ENCODE assay signal across 14 mouse cellular contexts in the genomic region with DNA sequence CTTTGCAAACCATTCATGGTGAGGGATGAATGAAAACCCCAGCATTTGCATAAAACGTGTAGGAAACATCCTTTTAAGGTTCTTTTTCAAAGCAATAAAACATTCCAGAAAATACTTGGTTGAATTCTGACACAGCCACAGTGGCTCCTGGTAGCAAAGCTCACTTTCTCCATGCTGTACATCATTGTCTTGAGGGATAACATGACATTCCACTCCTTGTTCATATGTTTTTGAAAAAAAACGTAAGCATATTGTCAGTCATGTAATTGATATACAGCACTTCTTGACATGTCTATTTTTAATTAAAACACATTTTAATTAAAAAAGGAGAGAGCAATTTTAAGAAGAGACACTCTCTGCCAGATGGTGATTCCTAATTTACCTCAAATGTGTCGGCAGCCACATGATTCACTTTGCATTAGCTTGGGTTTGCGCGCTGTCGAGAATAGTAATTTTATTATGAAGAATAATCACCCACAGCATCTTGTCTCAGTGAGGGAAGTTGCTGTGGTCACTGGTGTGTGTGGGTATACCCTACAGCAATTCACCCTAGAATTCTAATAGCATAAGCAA.
"Had no signal": no experiment of that assay in that cellular context is flagged by ENCODE, and none has a peak within 500 bp of the region (broad histone marks: within the 10 kb centered on the region; RNA-seq: fewer than 3 reads in every experiment).

No protein-coding gene starts in this region.

- H3K4me3 ChIP-seq: limb, embryonic 15.5 days; liver, embryonic 12.5 days; midbrain, embryonic 10.5 days; midbrain, embryonic 15.5 days; neural tube, embryonic 13.5 days had no signal

- H3K27ac ChIP-seq: kidney, postnatal 0 days; limb, embryonic 15.5 days; liver, embryonic 12.5 days; midbrain, embryonic 10.5 days; midbrain, embryonic 15.5 days; neural tube, embryonic 13.5 days had no signal

- H3K9me3 ChIP-seq: limb, embryonic 15.5 days; liver, embryonic 12.5 days; midbrain, embryonic 10.5 days; midbrain, embryonic 15.5 days; neural tube, embryonic 13.5 days had no signal

- H3K27me3 ChIP-seq: liver, embryonic 12.5 days; midbrain, embryonic 15.5 days; neural tube, embryonic 13.5 days had no signal

- DNase-seq: kidney, adult 9 months; kidney, postnatal 36 days; lung, embryonic 14.5 days; lung, postnatal 10 days; lung, postnatal 4 days; retina, postnatal 1 day; thymus, postnatal 36 days had no signal

- ATAC-seq: intestine, postnatal 0 days; liver, embryonic 12.5 days; midbrain, embryonic 15.5 days had no signal

- H3K9ac ChIP-seq: limb, embryonic 15.5 days; liver, embryonic 12.5 days; lung, embryonic 14.5 days; midbrain, embryonic 15.5 days; neural tube, embryonic 13.5 days had no signal

- H3K36me3 ChIP-seq: limb, embryonic 15.5 days; liver, embryonic 12.5 days; midbrain, embryonic 10.5 days; midbrain, embryonic 15.5 days; neural tube, embryonic 13.5 days had no signal

- H3K4me2 ChIP-seq: limb, embryonic 15.5 days; liver, embryonic 12.5 days; lung, embryonic 14.5 days; midbrain, embryonic 15.5 days; neural tube, embryonic 13.5 days had no signal

- H3K4me1 ChIP-seq: limb, embryonic 15.5 days; liver, embryonic 12.5 days; midbrain, embryonic 10.5 days; midbrain, embryonic 15.5 days had no signal
